Mouse (Mus musculus) kidney, adult 9 months (tissue): Measurements from ENCODE around the gene Tango6.

Experiments
- DNase-seq: peaks from one replicate; pipeline ENCODE4 v3.0.0; 2022

Tango6 gene

DNA sequence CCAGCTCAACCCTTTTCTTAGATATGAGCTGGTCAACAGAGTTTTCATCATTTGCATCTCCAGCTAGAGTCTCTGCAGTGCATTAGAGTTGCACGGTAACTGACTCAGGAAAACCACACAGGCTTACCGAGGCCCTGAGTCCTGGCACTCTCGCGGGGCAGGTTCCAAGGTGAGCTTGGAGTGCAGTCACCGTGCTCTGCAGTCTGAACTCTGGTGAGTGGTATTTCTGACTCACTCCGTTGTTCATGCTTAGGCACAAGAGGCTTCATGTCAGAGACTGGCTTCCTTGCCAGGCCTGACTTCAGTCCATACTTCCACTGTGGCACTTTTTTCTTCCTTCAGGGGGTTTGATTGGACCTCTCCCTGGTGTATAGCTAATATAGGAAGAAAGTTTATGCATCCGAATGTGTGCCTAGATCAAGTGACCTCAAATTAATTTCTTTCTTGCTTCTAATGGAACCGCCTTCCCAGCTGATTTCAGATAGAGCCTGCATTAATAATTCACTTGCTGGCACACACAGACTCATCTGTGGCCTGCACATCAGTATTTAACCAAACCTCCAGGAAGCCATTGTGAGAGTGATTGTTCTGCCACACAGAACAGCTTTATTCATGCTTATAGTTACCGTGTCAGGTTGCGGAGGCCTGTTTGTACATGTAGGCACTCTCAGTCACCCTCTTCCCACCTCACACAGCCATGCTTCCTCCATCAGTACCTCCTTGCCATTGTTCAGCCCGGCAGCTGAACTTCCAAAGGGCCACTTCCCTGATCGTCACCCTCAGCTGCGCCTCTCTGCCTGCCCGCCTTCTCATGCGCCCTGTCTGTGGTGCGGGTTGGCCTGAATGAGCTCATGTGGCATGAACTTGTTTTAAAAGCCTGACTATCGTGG, 136.0 kb downstream of the Tango6 start:
- DNase-seq = peak; percentile 65

- no peak for DNase-seq
These were observed 136.7 kb downstream of the Tango6 start for GRCm38 (mm10) chr8:106819581-106819980.

- peak; percentile 49 for DNase-seq
These were observed 138.0 kb downstream of the Tango6 start for GRCm38 (mm10) chr8:106820553-106821515.

DNA sequence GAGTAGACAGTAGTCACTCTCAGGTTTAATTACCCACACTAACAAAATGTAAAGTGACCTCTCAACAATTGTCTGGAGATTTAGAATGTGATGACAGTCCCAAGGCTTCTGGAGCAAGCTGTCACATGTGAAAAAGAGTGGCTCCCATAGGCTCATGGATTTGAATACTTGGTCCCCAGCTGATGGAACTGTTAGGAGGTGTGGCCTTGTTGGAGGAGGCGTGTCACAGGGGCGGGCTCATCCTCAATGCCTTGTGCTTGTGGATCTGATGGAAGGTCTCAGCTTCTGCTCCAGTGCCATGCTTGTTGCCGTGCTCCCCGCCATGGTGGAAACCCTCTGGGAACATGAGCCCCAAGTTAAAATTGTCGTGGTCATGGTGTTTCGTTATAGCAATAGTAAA, 146.1 kb downstream of the Tango6 start:
- DNase-seq = no peak

- peak; percentile 59 for DNase-seq
These were observed 146.7 kb downstream of the Tango6 start for GRCm38 (mm10) chr8:106829526-106830045.

DNA sequence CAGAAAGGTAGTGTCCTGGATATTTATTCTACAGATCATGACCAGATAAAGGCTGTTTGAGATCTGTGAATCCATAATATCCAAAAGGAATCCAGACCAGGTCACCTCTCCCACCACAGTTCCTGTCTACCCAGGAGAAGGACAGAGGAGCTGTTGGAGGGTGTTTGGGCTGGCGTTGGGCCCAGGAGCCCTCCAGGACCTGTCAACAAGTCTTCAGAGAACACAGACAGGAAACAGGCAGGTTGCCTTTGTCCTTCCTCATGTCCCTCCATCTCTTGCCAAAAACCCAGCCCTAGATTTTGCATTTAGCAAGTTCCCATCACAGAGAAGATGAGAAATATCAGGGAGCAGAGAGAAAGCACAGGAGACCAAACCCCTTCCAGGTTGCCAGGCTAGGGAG, 152.0 kb downstream of the Tango6 start:
- DNase-seq = peak; percentile 31

DNA sequence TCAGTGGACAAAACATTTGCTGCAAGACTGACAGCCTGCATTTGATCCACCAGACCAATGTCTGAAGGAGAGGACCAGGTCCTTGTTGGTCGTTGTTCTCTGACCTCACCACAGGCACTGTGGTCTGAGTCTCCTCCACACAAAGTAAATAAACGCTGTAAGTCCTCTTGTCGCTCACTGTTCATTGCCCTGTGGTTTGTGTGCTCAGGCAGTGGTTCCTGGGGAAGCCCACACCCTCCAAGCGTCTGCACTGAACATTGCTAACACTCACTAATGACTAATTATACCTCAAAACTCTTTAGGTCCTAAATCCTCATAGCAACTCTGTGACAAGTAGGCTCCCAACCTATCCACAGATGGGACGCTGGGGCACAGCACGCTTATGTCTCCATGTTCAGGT, 153.7 kb downstream of the Tango6 start:
- DNase-seq = no peak

DNA sequence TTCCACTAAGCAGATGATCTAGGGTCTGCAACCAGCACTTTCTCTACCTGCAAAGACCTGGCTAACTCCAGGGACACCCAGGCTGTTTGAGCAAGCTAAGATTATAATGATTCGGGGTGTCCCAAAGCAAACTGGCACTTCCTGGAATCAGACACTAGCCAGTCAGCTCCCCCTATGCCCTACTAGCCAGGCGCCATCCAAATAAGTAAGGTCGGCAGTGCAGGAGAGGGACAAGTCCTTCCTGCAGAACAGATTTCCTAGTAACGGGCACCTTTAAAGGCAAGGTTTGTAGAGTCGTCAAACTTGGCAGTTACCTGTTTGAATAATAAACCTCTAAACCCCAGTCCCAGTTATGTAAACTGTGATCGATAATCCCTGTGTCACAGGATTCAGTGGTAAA, 155.9 kb downstream of the Tango6 start:
- no peak for DNase-seq

DNA sequence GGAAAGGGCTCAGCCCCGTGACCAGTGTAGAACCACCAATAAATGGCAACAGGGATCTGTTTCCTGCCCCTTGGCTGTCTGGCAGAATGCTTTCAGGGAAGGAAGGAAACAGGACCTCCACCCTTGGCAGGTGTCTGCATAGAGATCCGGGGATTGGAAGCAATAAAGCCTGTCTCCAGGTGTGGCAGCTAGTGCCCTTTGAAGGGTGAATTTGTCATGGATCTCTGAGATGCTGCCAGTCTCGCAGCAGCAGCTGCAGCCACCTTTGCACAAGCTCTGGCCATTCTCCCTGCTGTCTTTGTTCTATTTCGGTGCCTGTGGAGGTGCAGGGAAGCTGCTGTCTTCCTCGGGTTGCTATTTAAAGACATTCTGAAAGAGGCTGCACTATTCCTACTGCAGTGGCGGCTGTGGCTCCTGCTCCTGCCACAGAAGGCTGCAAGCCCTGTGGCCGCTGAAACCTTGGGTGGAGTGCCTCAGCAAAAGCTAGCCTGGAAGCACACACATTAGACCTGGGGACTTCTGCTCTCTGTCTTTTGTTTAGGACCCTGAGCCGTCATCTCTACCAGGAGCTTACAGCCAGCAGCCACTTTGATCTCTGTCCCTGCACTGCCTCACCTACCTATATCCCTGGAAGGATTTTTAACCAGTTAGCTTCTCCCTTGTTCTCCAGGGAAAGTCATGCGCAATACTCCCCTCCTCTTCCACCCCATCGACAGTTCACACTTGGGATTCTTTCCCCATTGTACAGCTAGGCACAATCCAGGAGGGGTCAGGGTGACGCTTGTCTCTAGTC, 156.5 kb downstream of the Tango6 start:
- DNase-seq = peak; percentile 39

- DNase-seq = no peak
These were observed 167.2 kb downstream of the Tango6 start for GRCm38 (mm10) chr8:106850034-106850433.

GRCm38 (mm10) chr8:106854534-106855241, 171.8 kb downstream of the Tango6 start:
- DNase-seq = peak; percentile 39

GRCm38 (mm10) chr8:106855242-106855562, 172.3 kb downstream of the Tango6 start:
- DNase-seq = no peak

DNA sequence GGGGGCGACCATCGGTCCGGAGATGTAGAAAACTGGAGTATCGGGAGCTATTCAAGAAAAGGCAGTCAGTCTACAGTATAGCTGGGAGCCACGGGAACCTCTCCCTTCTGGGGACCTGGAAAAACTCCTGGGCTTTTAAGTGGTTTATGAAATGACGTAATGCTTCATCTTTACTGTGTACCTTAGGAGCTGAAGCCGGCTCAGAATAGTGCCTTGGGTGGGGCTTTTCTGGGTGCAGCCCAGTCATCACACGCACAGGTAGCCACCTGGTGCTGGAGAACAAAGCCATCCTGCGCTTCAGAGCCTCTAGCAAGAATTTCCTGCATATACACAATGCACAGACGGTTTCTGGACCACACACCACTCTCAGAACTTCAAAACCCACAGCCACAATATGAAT, 180.0 kb downstream of the Tango6 start:
- DNase-seq = no peak

DNA sequence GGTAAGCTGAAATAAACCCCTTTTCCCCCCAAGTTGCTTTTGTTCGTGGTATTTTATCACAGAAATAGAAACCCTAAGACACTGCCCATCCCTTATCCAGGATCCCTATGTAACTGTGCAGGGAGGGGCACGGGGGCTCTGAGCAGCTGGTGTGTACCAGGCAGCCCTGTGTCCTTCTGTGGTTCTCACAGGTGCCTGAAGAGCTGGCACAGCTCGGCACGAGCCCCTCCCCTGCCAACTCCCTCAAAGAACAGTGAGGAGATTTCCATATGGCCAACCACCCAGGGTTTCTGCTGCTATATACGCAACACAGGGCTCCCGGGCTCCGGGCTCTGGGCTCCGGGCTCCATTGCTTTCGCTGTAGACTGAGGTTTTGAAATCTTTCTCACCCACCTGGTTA, 182.5 kb downstream of the Tango6 start:
- no peak for DNase-seq

GRCm38 (mm10) chr8:106870051-106870450, 187.2 kb downstream of the Tango6 start, which contains the start of gene Has3:
TSS of gene Has3 (plus strand) at chr8:106870242.
- DNase-seq = no peak

DNA sequence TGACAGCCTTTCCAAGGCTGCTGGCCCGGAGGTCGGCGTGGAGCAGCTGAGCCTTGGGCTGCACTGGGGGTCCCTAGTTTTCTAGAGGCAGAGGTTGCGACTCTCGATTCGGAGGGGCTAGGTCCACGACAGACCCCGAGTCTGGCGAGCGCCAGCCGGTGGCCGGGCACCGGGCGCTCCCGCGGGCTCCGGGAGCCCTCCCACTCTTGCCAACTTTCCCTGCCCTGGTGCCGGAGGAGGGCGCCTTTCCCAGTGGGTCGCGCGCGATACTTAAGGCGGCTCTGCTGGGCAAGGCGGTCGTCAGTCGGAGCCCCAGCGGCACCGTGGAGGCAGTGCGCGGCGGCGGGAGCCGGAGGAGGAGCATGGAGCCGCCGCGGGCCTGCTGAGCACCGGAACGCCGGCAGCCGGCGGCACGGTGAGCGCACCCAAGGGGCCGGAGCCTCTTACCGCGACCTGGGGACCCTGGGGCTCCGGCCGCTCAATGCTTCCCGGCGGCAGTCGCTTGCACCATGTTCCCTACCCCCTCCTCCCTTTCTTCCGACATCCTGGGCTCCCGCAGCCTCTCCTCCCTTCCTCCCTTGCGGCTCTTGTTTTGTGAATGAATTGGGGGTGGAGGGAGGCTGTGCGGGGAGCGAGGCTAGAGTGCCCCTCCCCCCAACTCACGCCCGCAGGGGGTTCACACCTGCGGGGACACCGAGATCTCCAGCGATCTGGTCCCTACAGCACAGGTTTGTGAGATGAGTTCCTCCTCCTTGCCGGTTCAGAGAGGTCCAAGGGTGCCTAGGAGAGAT, 187.9 kb downstream of the Tango6 start:
- DNase-seq = no peak

DNA sequence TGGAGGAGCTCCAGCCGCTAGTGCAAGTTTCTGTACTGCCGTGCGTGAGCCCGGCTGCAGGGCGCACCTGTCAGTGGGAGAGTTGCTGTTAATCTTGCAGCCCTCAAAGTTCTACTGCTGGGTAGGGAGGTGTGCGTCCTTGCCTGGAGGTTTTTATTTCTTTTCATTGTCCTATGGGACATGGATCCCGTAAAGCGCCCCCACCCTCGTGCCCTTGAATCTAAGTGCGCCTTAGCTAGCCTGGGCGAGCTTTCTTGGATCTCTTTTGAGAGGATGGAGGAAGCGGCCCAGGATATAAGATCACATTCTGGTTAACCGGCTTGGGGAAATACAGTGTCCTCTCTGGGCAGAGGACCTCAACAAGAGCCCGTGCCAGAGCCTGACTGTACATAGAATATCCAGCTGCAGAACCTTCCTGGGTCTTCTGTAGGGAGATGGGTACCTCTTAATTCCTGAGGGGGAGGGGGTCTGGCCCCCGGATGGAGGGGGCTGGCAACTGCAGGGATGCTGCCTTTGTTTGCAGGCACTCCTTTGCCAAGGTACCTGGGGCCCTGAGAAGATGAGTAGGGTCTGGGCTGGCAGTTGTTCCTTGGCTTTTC, 188.6 kb downstream of the Tango6 start:
- no peak for DNase-seq

- DNase-seq = peak; percentile 64
These were observed 189.1 kb downstream of the Tango6 start for GRCm38 (mm10) chr8:106871931-106872371.

GRCm38 (mm10) chr8:106872454-106873034, 189.7 kb downstream of the Tango6 start:
- DNase-seq = no peak

DNA sequence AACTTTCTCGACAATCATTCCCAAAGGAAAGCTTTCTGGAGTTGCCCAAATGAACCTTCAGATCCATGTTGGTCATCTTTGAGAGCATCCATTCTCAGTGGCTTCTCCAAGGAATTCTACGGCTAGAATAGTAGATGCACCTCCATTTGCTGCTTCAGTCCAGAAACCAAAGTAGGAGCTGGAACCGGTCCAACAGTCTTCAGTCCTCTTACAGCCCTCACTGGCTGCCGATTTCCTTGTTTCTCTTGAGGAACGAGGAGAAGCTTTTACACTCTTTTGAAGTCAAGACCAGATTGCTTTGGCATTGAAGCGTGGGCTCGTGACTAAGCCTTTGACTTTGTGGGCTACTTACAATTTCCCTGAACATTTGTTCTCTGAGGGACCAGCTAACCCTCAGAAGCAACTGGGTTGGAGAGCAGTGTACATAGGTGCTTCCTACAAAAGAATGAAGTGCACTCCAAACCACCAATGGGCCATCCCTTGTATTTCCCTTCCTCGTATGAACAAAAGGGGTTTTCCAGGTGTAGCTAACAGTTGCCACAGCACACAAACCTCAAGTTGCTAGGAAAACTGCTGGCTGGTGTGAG, 197.3 kb downstream of the Tango6 start:
- DNase-seq = no peak
